Mouse (Mus musculus) gastrocnemius, adult 2 months (tissue): Measurements from ENCODE around the gene Emc3. TPM values are rescaled to one million over a fixed set of nuclear protein-coding genes. Genes with fewer than 3 reads are reported as not detected.

Experiments
- DNase-seq: peaks from one replicate; pipeline ENCODE4 v3.0.0; 2022
- H3K27ac ChIP-seq: fragments of 200-600 bp; 2 replicates; pipeline ENCODE4 v1.8.1; 2022; ENCODE audit warnings: mild to moderate bottlenecking
- H3K4me3 ChIP-seq: fragments of 200-600 bp; 2 replicates; pipeline ENCODE4 v1.8.1; 2022; ENCODE audit warnings: mild to moderate bottlenecking, moderate library complexity
- CTCF ChIP-seq: fragments of 200-600 bp; IDR thresholded peaks from 2 replicates; pipeline ENCODE4 v1.8.1; 2022; ENCODE audit warnings: antibody characterized with exemption, mild to moderate bottlenecking, moderate library complexity
- intact Hi-C: fragments of 180-260 bp; cut with DNase I; formaldehyde crosslinking; loops from one replicate; pipeline ENCODE4 v1.15.1; 2025
- total RNA-seq, 2 experiments: library from RNA; stranded (reverse); gene quantifications; 2 replicates each; pipeline ENCODE4 v1.2.3; 2021

Emc3 gene
- total RNA-seq, 2 experiments from 2014 or later, result 54.9 to 63.2 TPM

GRCm38 (mm10) chr6:113489410-113489809, 42.0 kb downstream of the Emc3 start:
- Histone ChIP-seq H3K4me3 (no peak overlapping the region), H3K27ac (no peak overlapping the region)
- TF ChIP-seq CTCF, result no peak
- DNase-seq, result no peak
- intact Hi-C loops, result loop anchor here (5.0 kb wide), 1 partner anchor 113 kb away; the partner anchor contains the start of genes Brk1 and Fancd2os

GRCm38 (mm10) chr6:113487125-113487576, 44.3 kb downstream of the Emc3 start:
- H3K4me3 ChIP-seq, result peak overlapping the region; percentile 42
- intact Hi-C loops, result loop anchor here (5.0 kb wide), 1 partner anchor 115 kb away; the partner anchor contains the start of genes Brk1 and Fancd2os
- DNase-seq, result peak; percentile 52
- peak overlapping the region; percentile 82 for H3K27ac ChIP-seq
- no peak for TF ChIP-seq CTCF

- H3K27ac ChIP-seq, result peak overlapping the region; percentile 98
Measured at GRCm38 (mm10) chr6:113483729-113484128, 47.7 kb downstream of the Emc3 start.

GRCm38 (mm10) chr6:113483100-113483615, 48.3 kb downstream of the Emc3 start, which contains the start of gene Creld1:
Gene Creld1 (plus strand): TSS chr6:113483297.
- intact Hi-C loops, result loop anchor here (5.0 kb wide), 2 partner anchors 39 to 41 kb away; partner anchors contain the start of gene Jagn1
- Histone ChIP-seq H3K27ac (peak within 1 kb of the TSS; percentile 98), H3K4me3 (peak within 1 kb of the TSS; percentile 81)
- no peak for TF ChIP-seq CTCF
- DNase-seq, result peak; percentile 97

More at GRCm38 (mm10) chr6:113483729-113484128, 47.7 kb downstream of the Emc3 start:
- intact Hi-C loops, result loop anchor here (5.0 kb wide), 2 partner anchors 39 to 41 kb away; partner anchors contain the start of gene Jagn1
- DNase-seq, result no peak
- peak overlapping the region; percentile 81 for H3K4me3 ChIP-seq
- TF ChIP-seq CTCF, result no peak

- peak; percentile 80 for DNase-seq
- peak overlapping the region; percentile 98 for H3K27ac ChIP-seq
- peak overlapping the region; percentile 81 for H3K4me3 ChIP-seq
- TF ChIP-seq CTCF, result peak; percentile 28; the same call in 1 of the 2 replicates
- intact Hi-C loops, result loop anchor here (5.0 kb wide), 2 partner anchors 40 kb away; partner anchors contain the start of gene Jagn1
Measured at GRCm38 (mm10) chr6:113482477-113483099, 48.9 kb downstream of the Emc3 start.

GRCm38 (mm10) chr6:113480555-113481373, 50.7 kb downstream of the Emc3 start:
- no peak for DNase-seq
- no peak for TF ChIP-seq CTCF
- intact Hi-C loops, result loop anchor here (5.0 kb wide), 2 partner anchors 38 to 42 kb away; partner anchors contain the start of gene Jagn1
- no peak overlapping the region for H3K4me3 ChIP-seq
- H3K27ac ChIP-seq, result peak overlapping the region; percentile 8; the same call in 1 of the 2 replicates

GRCm38 (mm10) chr6:113478906-113479305, 52.5 kb downstream of the Emc3 start:
- TF ChIP-seq CTCF, result no peak
- intact Hi-C loops, result no loop called here
- Histone ChIP-seq H3K27ac (no peak overlapping the region), H3K4me3 (no peak overlapping the region)
- DNase-seq, result no peak

- Histone ChIP-seq H3K27ac (no peak overlapping the region), H3K4me3 (no peak overlapping the region)
- DNase-seq, result no peak
- intact Hi-C loops, result no loop called here
- TF ChIP-seq CTCF, result no peak
Measured at GRCm38 (mm10) chr6:113477353-113477752, 54.1 kb downstream of the Emc3 start.

GRCm38 (mm10) chr6:113473715-113474114, 57.7 kb downstream of the Emc3 start:
- H3K27ac ChIP-seq, result no peak overlapping the region
- no peak for DNase-seq
- H3K4me3 ChIP-seq, result no peak overlapping the region
- intact Hi-C loops, result no loop called here
- TF ChIP-seq CTCF, result no peak

GRCm38 (mm10) chr6:113473246-113473645, 58.2 kb downstream of the Emc3 start:
- Histone ChIP-seq H3K4me3 (no peak overlapping the region), H3K27ac (no peak overlapping the region)
- TF ChIP-seq CTCF, result no peak
- intact Hi-C loops, result no loop called here
- no peak for DNase-seq

GRCm38 (mm10) chr6:113472061-113472460, 59.4 kb downstream of the Emc3 start:
- peak overlapping the region; percentile 77 for H3K4me3 ChIP-seq
- peak overlapping the region; percentile 89 for H3K27ac ChIP-seq
- intact Hi-C loops, result no loop called here
- TF ChIP-seq CTCF, result no peak
- DNase-seq, result no peak

- Histone ChIP-seq H3K27ac (peak within 1 kb of the TSS; percentile 89), H3K4me3 (peak within 1 kb of the TSS; percentile 77)
- no peak for TF ChIP-seq CTCF
- peak; percentile 84 for DNase-seq
- intact Hi-C loops, result no loop called here
Measured at GRCm38 (mm10) chr6:113471297-113471936, 60.0 kb downstream of the Emc3 start, which contains the start of gene Il17rc. Gene Il17rc (plus strand): TSS chr6:113471427.
